Mouse (Mus musculus) forebrain, postnatal 0 days (tissue): Measurements from ENCODE around the gene Tef. TPM values are rescaled to one million over a fixed set of nuclear protein-coding genes. Genes with fewer than 3 reads are reported as not detected.

Source experiments
- ATAC-seq: fragments of 200-750 bp; cut with Nextera tagmentation; 2 replicates; pipeline ENCODE4 v1.8.0; 2017; ENCODE audit warnings: mild to moderate bottlenecking, moderate library complexity
- DNase-seq: peaks from one replicate; pipeline ENCODE4 v3.0.0-alpha.2; 2015
- H3K27ac ChIP-seq: fragments of 300-500 bp; sonication (generic); 2 replicates; pipeline ENCODE4 v1.5.1; 2014; ENCODE audit warnings: low read depth, mild to moderate bottlenecking, antibody characterized with exemption, low read length, moderate library complexity, mixed read lengths
- H3K27me3 ChIP-seq: fragments of 300-500 bp; sonication (generic); 2 replicates; pipeline ENCODE4 v1.6.1; 2014; ENCODE audit warnings: mild to moderate bottlenecking, low read length, mixed read lengths; ENCODE audit not compliant: insufficient read depth
- H3K36me3 ChIP-seq: fragments of 300-500 bp; sonication (generic); 2 replicates; pipeline ENCODE4 v1.6.1; 2014; ENCODE audit warnings: mild to moderate bottlenecking, moderate library complexity; ENCODE audit not compliant: insufficient read depth
- H3K4me1 ChIP-seq: fragments of 300-500 bp; sonication (generic); 2 replicates; pipeline ENCODE4 v1.6.1; 2014; ENCODE audit warnings: antibody characterized with exemption; ENCODE audit not compliant: insufficient read depth
- H3K4me2 ChIP-seq: fragments of 300-500 bp; sonication (generic); 2 replicates; pipeline ENCODE4 v1.6.1; 2014; ENCODE audit warnings: low read depth, mild to moderate bottlenecking, moderate library complexity
- H3K4me3 ChIP-seq: fragments of 300-500 bp; sonication (generic); 2 replicates; pipeline ENCODE4 v1.5.1; 2014; ENCODE audit warnings: low read depth, low read length, mixed read lengths
- H3K9ac ChIP-seq: fragments of 300-500 bp; sonication (generic); 2 replicates; pipeline ENCODE4 v1.6.1; 2014; ENCODE audit warnings: mild to moderate bottlenecking
- H3K9me3 ChIP-seq: fragments of 300-500 bp; sonication (generic); 2 replicates; pipeline ENCODE4 v1.6.1; 2016; ENCODE audit warnings: low read length
- CTCF ChIP-seq: sonication (generic); IDR thresholded peaks from 2 replicates; pipeline ENCODE4 v1.5.1; 2016; ENCODE audit warnings: antibody characterized with exemption, control low read depth, low read depth
- WGBS: fragments of 180-500 bp; shearing (Covaris S2); extraction: QIAGEN DNeasy Blood & Tissue Kit; methylation state at CpG from one replicate; pipeline ENCODE4 v1.1.7; 2014; 5-methylcytosine and 5-hydroxymethylcytosine counted together
- polyA plus RNA-seq: library from polyadenylated mRNA; unstranded; fragments of >200 nt; fragmentation: Nextera tagmentation; extraction: Ambion mirVana; gene quantifications from 2 replicates; pipeline ENCODE4 v1.2.1, GENCODE M21; 2015
- total RNA-seq: library from RNA; depleted of rRNA; stranded (reverse); fragments of >200 nt; gene quantifications from 2 replicates; pipeline ENCODE4 v1.2.3, GENCODE M21; 2014

Tef gene
- total and polyA plus RNA-seq, 2 experiments from 2014 or later, result 27.8 to 71.8 TPM

GRCm38 (mm10) chr15:81812696-81813631, 10.7 kb downstream of the Tef start:
- TF ChIP-seq CTCF, result no peak
- no peaks in the 10 kb centered on the region for H3K27me3 ChIP-seq
- H3K9me3 ChIP-seq, result no peaks in the 10 kb centered on the region
- DNase-seq, result no peak
- peak overlapping the region; percentile 68 for H3K4me2 ChIP-seq
- peak overlapping the region; percentile 64; the same call in 1 of the 2 replicates for H3K4me3 ChIP-seq
- H3K9ac ChIP-seq, result peak overlapping the region; percentile 85; the same call in 1 of the 2 replicates
- 72% methylated on average over 7 of the region's 7 CpGs for WGBS
- H3K4me1 ChIP-seq, result peaks cover 24% of the 10 kb centered on the region
- H3K27ac ChIP-seq, result no peak overlapping the region
- peaks cover 31% of the 10 kb centered on the region for H3K36me3 ChIP-seq
- no peak for ATAC-seq

- H3K9ac ChIP-seq, result no peak overlapping the region
- DNase-seq (no peak), ATAC-seq (no peak)
- H3K4me1 ChIP-seq, result peaks cover 24% of the 10 kb centered on the region
- H3K4me2 ChIP-seq, result no peak overlapping the region
- WGBS, result 42% methylated on average over 5 of the region's 5 CpGs
- H3K27me3 ChIP-seq, result no peaks in the 10 kb centered on the region
- no peak overlapping the region for H3K27ac ChIP-seq
- H3K9me3 ChIP-seq, result no peaks in the 10 kb centered on the region
- peaks cover 40% of the 10 kb centered on the region for H3K36me3 ChIP-seq
- no peak overlapping the region for H3K4me3 ChIP-seq
- no peak for TF ChIP-seq CTCF
Measured at GRCm38 (mm10) chr15:81813986-81814705, 11.9 kb downstream of the Tef start.

- H3K4me3 ChIP-seq, result no peak overlapping the region
- no peak for TF ChIP-seq CTCF
Measured at GRCm38 (mm10) chr15:81814716-81815370, 12.6 kb downstream of the Tef start.

GRCm38 (mm10) chr15:81818404-81818803, 16.2 kb downstream of the Tef start:
- Histone ChIP-seq H3K4me3 (no peak overlapping the region), H3K4me2 (no peak overlapping the region), H3K27ac (no peak overlapping the region), H3K36me3 (peaks cover 77% of the 10 kb centered on the region), H3K27me3 (no peaks in the 10 kb centered on the region), H3K9ac (no peak overlapping the region), H3K4me1 (no peaks in the 10 kb centered on the region), H3K9me3 (no peaks in the 10 kb centered on the region)
- DNase-seq (no peak), ATAC-seq (no peak)
- 87% methylated on average over 3 of the region's 3 CpGs for WGBS
- TF ChIP-seq CTCF, result no peak

More at GRCm38 (mm10) chr15:81814716-81815370, 12.6 kb downstream of the Tef start:
- no peak for ATAC-seq
- peaks cover 18% of the 10 kb centered on the region for H3K4me1 ChIP-seq
- no peak overlapping the region for H3K4me2 ChIP-seq
- no peak overlapping the region for H3K9ac ChIP-seq
- H3K27me3 ChIP-seq, result no peaks in the 10 kb centered on the region
- no peaks in the 10 kb centered on the region for H3K9me3 ChIP-seq
- H3K36me3 ChIP-seq, result peaks cover 46% of the 10 kb centered on the region
- 75% methylated on average over 12 of the region's 12 CpGs for WGBS
- DNase-seq, result no peak
- H3K27ac ChIP-seq, result no peak overlapping the region

- no peaks in the 10 kb centered on the region for H3K27me3 ChIP-seq
- peaks cover 89% of the 10 kb centered on the region for H3K36me3 ChIP-seq
- WGBS, result 91% methylated on average over 3 of the region's 3 CpGs
- no peaks in the 10 kb centered on the region for H3K9me3 ChIP-seq
- no peak overlapping the region for H3K27ac ChIP-seq
- ATAC-seq (no peak), DNase-seq (no peak)
- H3K9ac ChIP-seq, result no peak overlapping the region
- H3K4me1 ChIP-seq, result no peaks in the 10 kb centered on the region
- no peak overlapping the region for H3K4me2 ChIP-seq
- TF ChIP-seq CTCF, result no peak
- H3K4me3 ChIP-seq, result no peak overlapping the region
Measured at GRCm38 (mm10) chr15:81822631-81823030, 20.4 kb downstream of the Tef start.

GRCm38 (mm10) chr15:81824832-81825231, 22.6 kb downstream of the Tef start:
- Histone ChIP-seq H3K4me1 (no peaks in the 10 kb centered on the region), H3K9ac (no peak overlapping the region), H3K4me3 (no peak overlapping the region), H3K27ac (no peak overlapping the region), H3K36me3 (peaks cover 84% of the 10 kb centered on the region), H3K27me3 (no peaks in the 10 kb centered on the region), H3K4me2 (no peak overlapping the region), H3K9me3 (no peaks in the 10 kb centered on the region)
- no peak for DNase-seq
- TF ChIP-seq CTCF, result no peak
- no peak for ATAC-seq
- 79% methylated on average over 3 of the region's 3 CpGs for WGBS
